Comparison of ENCODE assay signal across 19 mouse cellular contexts in genomic region chr1:166396381-166396780, GRCm38 (mm10).
"Had no signal": no experiment of that assay in that cellular context is flagged by ENCODE, and none has a peak within 500 bp of the region (broad histone marks: within the 10 kb centered on the region; RNA-seq: fewer than 3 reads in every experiment).

No protein-coding gene starts in this region.

- H3K4me1 ChIP-seq: liver, embryonic 15.5 days; lung, embryonic 15.5 days; midbrain, embryonic 12.5 days; neural tube, embryonic 12.5 days; stomach, embryonic 15.5 days had no signal

- DNase-seq: liver, postnatal 0 days; lung, adult 2 months; lung, postnatal 14 days; lung, postnatal 36 days; midbrain, embryonic 14.5 days; retina, postnatal 1 day; right cerebral cortex, adult 18-20 months; right cerebral cortex, postnatal 14 days; thymus, adult 2 months; thymus, postnatal 25 days; thymus, postnatal 4 days had no signal

- H3K27ac ChIP-seq: liver, embryonic 15.5 days; lung, embryonic 15.5 days; macrophage; midbrain, embryonic 12.5 days; neural tube, embryonic 12.5 days; stomach, embryonic 15.5 days; stomach, postnatal 0 days had no signal

- H3K4me3 ChIP-seq: liver, embryonic 15.5 days; lung, embryonic 15.5 days; megakaryocyte, embryonic 14.5 days; midbrain, embryonic 12.5 days; neural tube, embryonic 12.5 days; stomach, embryonic 15.5 days had no signal
